Mouse (Mus musculus): ENCODE measurements at regions not wholly inside any gene's neighbourhood (a gene's known extent, or its start where the extent isn't known, plus 50 kb on each side); places are given as distances from the start of the nearest gene placed in this dataset.

- Histone ChIP-seq H3K4me2 (no peak overlapping the region), H3K36me3 (no peaks in the 10 kb centered on the region), H3K27me3 (no peaks in the 10 kb centered on the region), H3K27ac (no peak overlapping the region), H3K4me1 (replicated peaks) (no peaks in the 10 kb centered on the region), H3K9ac (no peak overlapping the region), H3K9me3 (replicated peaks) (no peaks in the 10 kb centered on the region), H3K4me3 (no peak overlapping the region)
- 29% methylated on average over 4 of the region's 4 CpGs for WGBS
- no peak for ATAC-seq (replicated peaks; ENCODE audit: insufficient number of reproducible peaks, insufficient read depth, low FRiP score, low read depth)
Measured at GRCm38 (mm10) chr11:22665978-22666377, 154.1 kb downstream of the Tmem17 start.

DNA sequence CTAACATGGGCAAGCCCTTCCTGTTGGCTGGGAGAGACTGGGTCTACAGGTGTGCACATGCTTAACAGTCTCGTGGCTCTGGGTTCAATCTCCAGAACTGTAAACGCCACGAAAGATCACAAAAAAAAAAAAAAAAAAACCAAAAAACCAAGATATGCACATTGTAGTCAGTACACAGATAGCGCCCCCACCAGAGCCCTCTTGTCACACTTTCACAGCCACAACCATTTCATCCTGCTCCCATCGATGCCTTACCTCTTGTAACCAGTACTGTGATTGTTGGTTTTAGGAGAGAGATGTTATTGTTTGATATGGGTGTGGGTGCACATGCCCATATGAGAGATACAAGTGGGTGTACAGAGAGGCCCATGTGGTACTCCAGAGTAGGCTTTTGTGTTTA lies 154.5 kb downstream of the Tmem17 start:
- Histone ChIP-seq H3K9ac (no peak overlapping the region), H3K4me2 (no peak overlapping the region), H3K4me1 (replicated peaks) (no peaks in the 10 kb centered on the region), H3K36me3 (no peaks in the 10 kb centered on the region), H3K27me3 (no peaks in the 10 kb centered on the region), H3K4me3 (no peak overlapping the region), H3K9me3 (replicated peaks) (no peaks in the 10 kb centered on the region), H3K27ac (no peak overlapping the region)
- ATAC-seq (replicated peaks; ENCODE audit: insufficient number of reproducible peaks, insufficient read depth, low FRiP score, low read depth): no peak
- WGBS: 80% methylated on average over 5 of the region's 5 CpGs

GRCm38 (mm10) chr11:22668220-22668619 lies 156.3 kb downstream of the Tmem17 start:
- no peak for ATAC-seq (replicated peaks; ENCODE audit: insufficient number of reproducible peaks, insufficient read depth, low FRiP score, low read depth)
- Histone ChIP-seq H3K36me3 (no peaks in the 10 kb centered on the region), H3K9ac (no peak overlapping the region), H3K27me3 (no peaks in the 10 kb centered on the region), H3K4me2 (no peak overlapping the region), H3K27ac (no peak overlapping the region), H3K9me3 (replicated peaks) (no peaks in the 10 kb centered on the region), H3K4me1 (replicated peaks) (0 out of 2 replicates have a peak, but pooled peaks cover 3% of the 10 kb centered on the region), H3K4me3 (no peak overlapping the region)
- WGBS: 22% methylated on average over 2 of the region's 2 CpGs

DNA sequence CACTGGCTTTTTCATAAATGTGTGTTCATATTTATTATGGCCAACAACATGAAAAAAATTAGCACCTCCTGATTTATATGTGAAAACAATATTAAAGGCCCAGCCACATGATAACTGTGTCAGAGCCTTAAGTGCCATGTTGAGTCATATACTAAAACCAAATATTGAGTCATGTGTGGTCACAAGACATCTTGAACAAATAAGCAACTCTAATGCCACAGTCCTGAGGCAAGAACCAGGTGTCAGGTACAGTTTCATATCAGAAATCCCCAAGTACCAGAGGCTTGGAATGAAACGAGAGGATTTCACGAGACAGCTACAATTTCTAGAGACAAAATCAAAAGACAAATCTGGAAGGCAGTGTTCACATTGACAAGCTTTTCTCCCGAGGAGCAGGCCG lies 157.4 kb downstream of the Tmem17 start:
- no peak overlapping the region for H3K4me3 ChIP-seq
- H3K4me2 ChIP-seq: no peak overlapping the region
- H3K36me3 ChIP-seq: no peaks in the 10 kb centered on the region
- H3K9ac ChIP-seq: no peak overlapping the region
- 81% methylated on average over 4 of the region's 4 CpGs for WGBS
- ATAC-seq (replicated peaks; ENCODE audit: insufficient number of reproducible peaks, insufficient read depth, low FRiP score, low read depth): no peak
- no peaks in the 10 kb centered on the region for H3K9me3 ChIP-seq (replicated peaks)
- no peak overlapping the region for H3K27ac ChIP-seq
- 0 out of 2 replicates have a peak, but pooled peaks cover 3% of the 10 kb centered on the region for H3K4me1 ChIP-seq (replicated peaks)
- no peaks in the 10 kb centered on the region for H3K27me3 ChIP-seq

DNA sequence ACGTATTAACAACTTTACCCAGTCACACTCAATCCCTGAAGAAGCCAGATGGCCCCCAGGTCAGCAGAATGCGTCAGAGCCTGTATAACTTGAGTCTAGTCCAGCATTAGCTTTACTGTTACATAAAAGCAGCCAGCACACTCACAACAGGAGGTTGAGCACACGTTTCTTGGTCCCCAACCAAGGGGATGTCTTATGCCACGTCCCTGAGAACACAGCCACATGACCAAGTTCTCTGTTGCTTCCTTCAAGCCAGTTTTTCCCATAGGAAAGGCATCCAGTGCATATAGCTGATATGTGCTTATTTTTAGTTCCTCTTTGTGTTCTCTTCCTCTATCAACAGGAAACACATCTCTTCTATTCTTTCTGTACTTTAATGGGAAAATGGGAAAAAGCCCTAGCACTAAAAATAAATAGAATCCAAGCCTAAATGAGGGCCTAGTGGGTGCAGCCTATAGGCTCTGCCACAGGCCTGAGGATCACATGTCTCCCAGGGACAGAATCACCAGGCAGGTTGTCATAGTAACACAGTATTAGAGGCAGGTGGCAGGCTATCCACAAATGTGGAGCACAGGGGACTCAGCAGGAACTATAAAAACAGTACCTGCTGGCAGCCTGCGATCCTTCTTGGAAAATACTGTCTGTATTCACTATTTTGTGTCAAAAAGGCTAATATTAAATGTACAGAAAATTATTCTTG lies 160.1 kb downstream of the Tmem17 start:
- Histone ChIP-seq H3K9me3 (replicated peaks) (no peaks in the 10 kb centered on the region), H3K27ac (peak overlapping the region; percentile 34), H3K4me3 (no peak overlapping the region), H3K9ac (no peak overlapping the region), H3K4me1 (replicated peaks) (0 out of 2 replicates have a peak, but pooled peaks cover 5% of the 10 kb centered on the region), H3K4me2 (no peak overlapping the region), H3K27me3 (no peaks in the 10 kb centered on the region), H3K36me3 (no peaks in the 10 kb centered on the region)
- 46% methylated on average over 5 of the region's 5 CpGs for WGBS
- peak; percentile 35; the same call in 1 of the 2 replicates for ATAC-seq (replicated peaks; ENCODE audit: insufficient number of reproducible peaks, insufficient read depth, low FRiP score, low read depth)

DNA sequence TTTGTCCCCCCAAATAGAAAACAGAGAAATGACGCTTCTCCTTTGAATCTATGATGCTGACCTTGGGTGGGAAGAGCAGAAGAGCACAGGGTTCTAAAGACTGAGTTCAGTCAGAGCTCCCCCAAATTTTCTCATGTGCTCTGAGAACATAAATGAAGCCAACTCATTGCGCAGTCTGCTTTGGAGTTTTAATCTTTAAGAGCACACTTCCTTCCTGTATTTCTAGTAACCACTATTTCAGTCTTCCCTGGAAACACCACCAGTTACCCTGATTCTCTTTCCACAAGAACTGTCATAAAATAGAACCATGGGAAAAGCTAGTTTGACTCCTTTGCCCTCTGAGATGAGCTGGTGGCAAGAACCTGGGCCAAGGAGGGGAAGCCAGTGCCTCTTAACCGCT lies 163.2 kb downstream of the Tmem17 start:
- no peaks in the 10 kb centered on the region for H3K27me3 ChIP-seq
- ATAC-seq (replicated peaks; ENCODE audit: insufficient number of reproducible peaks, insufficient read depth, low FRiP score, low read depth): no peak
- no peaks in the 10 kb centered on the region for H3K36me3 ChIP-seq
- WGBS: 67% methylated on average over 3 of the region's 3 CpGs
- H3K9me3 ChIP-seq (replicated peaks): no peaks in the 10 kb centered on the region
- 0 out of 2 replicates have a peak, but pooled peaks cover 5% of the 10 kb centered on the region for H3K4me1 ChIP-seq (replicated peaks)
- no peak overlapping the region for H3K4me2 ChIP-seq
- H3K4me3 ChIP-seq: no peak overlapping the region
- no peak overlapping the region for H3K9ac ChIP-seq
- H3K27ac ChIP-seq: 0 out of 2 replicates have a peak overlapping the region, but pooled peaks have one; percentile 9

DNA sequence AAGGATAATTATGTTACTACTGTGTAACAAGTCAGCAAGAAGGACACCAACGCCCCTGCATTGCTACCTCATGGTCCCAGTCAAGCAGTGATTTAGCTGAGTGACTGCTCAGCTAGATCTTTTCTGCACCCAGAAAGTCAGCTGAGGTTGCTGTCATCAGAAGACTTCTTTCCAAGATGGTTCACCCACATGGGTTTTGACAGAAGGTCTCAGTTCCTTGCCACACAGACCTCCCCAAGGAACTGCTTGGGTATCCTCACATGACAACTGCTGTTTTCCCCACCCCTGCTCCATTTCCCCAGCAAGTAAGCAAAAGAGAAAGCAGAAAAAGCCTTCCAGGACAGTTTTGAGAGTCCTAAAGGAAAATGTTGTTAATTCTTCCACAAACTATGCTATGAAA lies 163.9 kb downstream of the Tmem17 start:
- WGBS: 83% methylated on average over 1 of the region's 1 CpGs

GRCm38 (mm10) chr11:22677337-22677736 lies 165.4 kb downstream of the Tmem17 start:
- ATAC-seq (replicated peaks; ENCODE audit: insufficient number of reproducible peaks, insufficient read depth, low FRiP score, low read depth): no peak
- Histone ChIP-seq H3K4me2 (no peak overlapping the region), H3K4me1 (replicated peaks) (0 out of 2 replicates have a peak, but pooled peaks cover 2% of the 10 kb centered on the region), H3K27me3 (no peaks in the 10 kb centered on the region), H3K4me3 (no peak overlapping the region), H3K27ac (no peak overlapping the region), H3K9ac (no peak overlapping the region), H3K36me3 (no peaks in the 10 kb centered on the region), H3K9me3 (replicated peaks) (no peaks in the 10 kb centered on the region)
- WGBS: 33% methylated on average over 2 of the region's 2 CpGs

More for the DNA sequence above, 163.9 kb downstream of the Tmem17 start:
- H3K36me3 ChIP-seq: no peaks in the 10 kb centered on the region
- ATAC-seq (replicated peaks; ENCODE audit: insufficient number of reproducible peaks, insufficient read depth, low FRiP score, low read depth): no peak
- H3K4me1 ChIP-seq (replicated peaks): 0 out of 2 replicates have a peak, but pooled peaks cover 5% of the 10 kb centered on the region
- H3K9ac ChIP-seq: no peak overlapping the region
- no peak overlapping the region for H3K4me2 ChIP-seq
- H3K27me3 ChIP-seq: no peaks in the 10 kb centered on the region
- no peak overlapping the region for H3K4me3 ChIP-seq
- no peak overlapping the region for H3K27ac ChIP-seq
- H3K9me3 ChIP-seq (replicated peaks): no peaks in the 10 kb centered on the region

- Histone ChIP-seq H3K4me3 (no peak overlapping the region), H3K27me3 (no peaks in the 10 kb centered on the region), H3K27ac (no peak overlapping the region), H3K9me3 (replicated peaks) (no peaks in the 10 kb centered on the region), H3K4me2 (no peak overlapping the region), H3K9ac (no peak overlapping the region), H3K4me1 (replicated peaks) (no peaks in the 10 kb centered on the region), H3K36me3 (no peaks in the 10 kb centered on the region)
- no peak for ATAC-seq (replicated peaks; ENCODE audit: insufficient number of reproducible peaks, insufficient read depth, low FRiP score, low read depth)
- 93% methylated on average over 4 of the region's 4 CpGs for WGBS
Measured at GRCm38 (mm10) chr11:22684576-22684975, 172.7 kb downstream of the Tmem17 start.

GRCm38 (mm10) chr11:22690829-22691228 lies 169.9 kb downstream of the B3gnt2 start:
- H3K36me3 ChIP-seq: no peaks in the 10 kb centered on the region
- 87% methylated on average over 3 of the region's 3 CpGs for WGBS
- H3K9ac ChIP-seq: no peak overlapping the region
- peaks cover 6% of the 10 kb centered on the region for H3K4me1 ChIP-seq (replicated peaks)
- no peak overlapping the region for H3K27ac ChIP-seq
- H3K9me3 ChIP-seq (replicated peaks): no peaks in the 10 kb centered on the region
- no peak overlapping the region for H3K4me3 ChIP-seq
- no peak overlapping the region for H3K4me2 ChIP-seq
- no peaks in the 10 kb centered on the region for H3K27me3 ChIP-seq
- no peak for ATAC-seq (replicated peaks; ENCODE audit: insufficient number of reproducible peaks, insufficient read depth, low FRiP score, low read depth)

GRCm38 (mm10) chr11:22692281-22692857 lies 168.4 kb downstream of the B3gnt2 start:
- Histone ChIP-seq H3K27ac (no peak overlapping the region), H3K27me3 (no peaks in the 10 kb centered on the region), H3K4me2 (no peak overlapping the region), H3K9ac (no peak overlapping the region), H3K4me1 (replicated peaks) (peaks cover 6% of the 10 kb centered on the region), H3K9me3 (replicated peaks) (no peaks in the 10 kb centered on the region), H3K36me3 (no peaks in the 10 kb centered on the region), H3K4me3 (no peak overlapping the region)
- no peak for ATAC-seq (replicated peaks; ENCODE audit: insufficient number of reproducible peaks, insufficient read depth, low FRiP score, low read depth)
- WGBS: 74% methylated on average over 5 of the region's 5 CpGs

GRCm38 (mm10) chr11:22692941-22693341 lies 167.8 kb downstream of the B3gnt2 start:
- Histone ChIP-seq H3K9me3 (replicated peaks) (no peaks in the 10 kb centered on the region), H3K9ac (no peak overlapping the region), H3K4me2 (no peak overlapping the region), H3K27me3 (no peaks in the 10 kb centered on the region), H3K36me3 (no peaks in the 10 kb centered on the region), H3K4me3 (no peak overlapping the region), H3K4me1 (replicated peaks) (peaks cover 6% of the 10 kb centered on the region), H3K27ac (no peak overlapping the region)
- no peak for ATAC-seq (replicated peaks; ENCODE audit: insufficient number of reproducible peaks, insufficient read depth, low FRiP score, low read depth)
- 18% methylated on average over 1 of the region's 1 CpGs for WGBS

All from heart, embryonic 15.5 days (tissue).